Mouse (Mus musculus) embryonic facial prominence, embryonic 11.5 days (tissue): ENCODE measurements around the gene Zc3h10. TPM values are rescaled to one million over a fixed set of nuclear protein-coding genes. Genes with fewer than 3 reads are reported as not detected.
"Not testable (repeated sequence)": the region's sequence is repeated elsewhere in the genome, so short reads cannot be mapped to it uniquely, and the experiment has no call there.

Experiments used
- ATAC-seq: fragments of 200-750 bp; cut with Nextera tagmentation; replicated peaks from 2 replicates; pipeline ENCODE4 v1.8.0; 2017; ENCODE audit warnings: low read depth; ENCODE audit not compliant: insufficient number of reproducible peaks, low FRiP score, low TSS enrichment
- DNase-seq: peaks from one replicate; pipeline ENCODE4 v3.0.0-alpha.2; 2015; ENCODE audit warnings: low spot score
- H3K27ac ChIP-seq: fragments of 300-500 bp; sonication (generic); replicated peaks from 2 replicates; pipeline ENCODE4 v1.5.1; 2014; ENCODE audit warnings: mild to moderate bottlenecking, low read depth, low read length, control low read depth
- H3K27me3 ChIP-seq: fragments of 300-500 bp; sonication (generic); 2 replicates; pipeline ENCODE4 v1.6.1; 2014; ENCODE audit warnings: mild to moderate bottlenecking, low read length, moderate library complexity, mixed read lengths; ENCODE audit not compliant: control insufficient read depth, insufficient read depth
- H3K36me3 ChIP-seq: fragments of 300-500 bp; sonication (generic); replicated peaks from 2 replicates; pipeline ENCODE4 v1.6.1; 2014; ENCODE audit warnings: low read depth, mild to moderate bottlenecking, low read length, moderate library complexity, mixed read lengths; ENCODE audit not compliant: control insufficient read depth, insufficient read depth
- H3K4me1 ChIP-seq: fragments of 300-500 bp; sonication (generic); 2 replicates; pipeline ENCODE4 v1.6.1; 2014; ENCODE audit warnings: low read length, mixed read lengths; ENCODE audit not compliant: control insufficient read depth, insufficient read depth
- H3K4me2 ChIP-seq: fragments of 300-500 bp; sonication (generic); 2 replicates; pipeline ENCODE4 v1.6.1; 2014; ENCODE audit warnings: low read depth, mild to moderate bottlenecking, control low read depth, low read length, moderate library complexity
- H3K4me3 ChIP-seq: fragments of 300-500 bp; sonication (generic); 2 replicates; pipeline ENCODE4 v1.5.1; 2014; ENCODE audit warnings: low read depth, low read length, control low read depth
- H3K9ac ChIP-seq: fragments of 300-500 bp; sonication (generic); replicated peaks from 2 replicates; pipeline ENCODE4 v1.6.1; 2014; ENCODE audit warnings: mild to moderate bottlenecking, control low read depth, low read length
- H3K9me3 ChIP-seq: fragments of 300-500 bp; sonication (generic); replicated peaks from 2 replicates; pipeline ENCODE4 v1.6.1; 2016; ENCODE audit warnings: mild to moderate bottlenecking, low read length, inconsistent platforms, mixed read lengths; ENCODE audit not compliant: control insufficient read depth
- WGBS: fragments of 180-500 bp; shearing (Covaris S2); extraction: QIAGEN DNeasy Blood & Tissue Kit; methylation state at CpG from one replicate; pipeline ENCODE4 v1.1.7; 2014; 5-methylcytosine and 5-hydroxymethylcytosine counted together
- polyA plus RNA-seq: library from polyadenylated mRNA; unstranded; fragments of >200 nt; fragmentation: Nextera tagmentation; extraction: Ambion mirVana; gene quantifications from 2 replicates; pipeline ENCODE4 v1.2.1, GENCODE M21; 2014

Zc3h10 gene
- polyA plus RNA-seq, 1 experiment from 2014 or later: 15.0 TPM

- H3K9ac ChIP-seq, DNase-seq, H3K27me3 ChIP-seq, H3K4me2 ChIP-seq, H3K4me1 ChIP-seq, ATAC-seq, H3K36me3 ChIP-seq, H3K27ac ChIP-seq, H3K9me3 ChIP-seq, H3K4me3 ChIP-seq: not testable (repeated sequence)
- 63% methylated on average over 6 of the region's 6 CpGs for WGBS
Measured at GRCm38 (mm10) chr10:128549682-128550057, 2.1 kb upstream of the Zc3h10 start.

GRCm38 (mm10) chr10:128548947-128549681 lies 1.5 kb upstream of the Zc3h10 start, which contains the start of gene Rpl41:
TSS of gene Rpl41 (minus strand) at chr10:128549305.
- under 1% methylated on average over 31 of the region's 31 CpGs for WGBS

GRCm38 (mm10) chr10:128548051-128548791 lies 647 bp upstream of the Zc3h10 start:
- H3K4me3 ChIP-seq: peak overlapping the region; percentile 74
- 0% methylated on average over 21 of the region's 30 CpGs for WGBS
- H3K4me2 ChIP-seq: peak overlapping the region; percentile 68
- H3K9me3 ChIP-seq, H3K4me1 ChIP-seq, H3K27me3 ChIP-seq, ATAC-seq: not testable (repeated sequence)
- H3K27ac ChIP-seq: peak overlapping the region; percentile 86
- H3K36me3 ChIP-seq: peaks cover 12% of the 10 kb centered on the region
- peak; percentile 25 for DNase-seq
- H3K9ac ChIP-seq: peak overlapping the region; percentile 92

More at GRCm38 (mm10) chr10:128548947-128549681, 1.5 kb upstream of the Zc3h10 start, which contains the start of gene Rpl41:
- H3K36me3 ChIP-seq: peaks cover 5% of the 10 kb centered on the region
- H3K4me2 ChIP-seq: peak within 1 kb of the TSS; percentile 68
- H3K9ac ChIP-seq: peak within 1 kb of the TSS; percentile 92
- no peaks in the 10 kb centered on the region for H3K27me3 ChIP-seq
- DNase-seq (peak; percentile 98), ATAC-seq (peak; percentile 84)
- H3K27ac ChIP-seq: peak within 1 kb of the TSS; percentile 86
- no peaks in the 10 kb centered on the region for H3K9me3 ChIP-seq
- no peaks in the 10 kb centered on the region for H3K4me1 ChIP-seq
- peak within 1 kb of the TSS; percentile 74 for H3K4me3 ChIP-seq

GRCm38 (mm10) chr10:128546787-128547186 lies 787 bp downstream of the Zc3h10 start:
- peak overlapping the region; percentile 92 for H3K9ac ChIP-seq
- no peaks in the 10 kb centered on the region for H3K4me1 ChIP-seq
- no peak for DNase-seq
- H3K4me2 ChIP-seq: peak overlapping the region; percentile 68
- no peak overlapping the region for H3K27ac ChIP-seq
- peak overlapping the region; percentile 74 for H3K4me3 ChIP-seq
- peaks cover 12% of the 10 kb centered on the region for H3K36me3 ChIP-seq
- no peaks in the 10 kb centered on the region for H3K27me3 ChIP-seq
- 22% methylated on average over 7 of the region's 7 CpGs for WGBS
- H3K9me3 ChIP-seq: no peaks in the 10 kb centered on the region
- ATAC-seq: no peak

- H3K4me3 ChIP-seq: peak overlapping the region; percentile 74; the same call in 1 of the 2 replicates
- no peak overlapping the region for H3K9ac ChIP-seq
- no peaks in the 10 kb centered on the region for H3K9me3 ChIP-seq
- no peak overlapping the region for H3K27ac ChIP-seq
- peak overlapping the region; percentile 68 for H3K4me2 ChIP-seq
- H3K36me3 ChIP-seq: peaks cover 12% of the 10 kb centered on the region
- ATAC-seq: no peak
- WGBS: 14% methylated on average over 4 of the region's 4 CpGs
- DNase-seq: peak; percentile 82
- no peaks in the 10 kb centered on the region for H3K27me3 ChIP-seq
- no peaks in the 10 kb centered on the region for H3K4me1 ChIP-seq
Measured at GRCm38 (mm10) chr10:128546361-128546760, 1.2 kb downstream of the Zc3h10 start.

- no peak overlapping the region for H3K4me2 ChIP-seq
- no peak overlapping the region for H3K9ac ChIP-seq
- H3K27ac ChIP-seq: no peak overlapping the region
- ATAC-seq: no peak
- H3K4me1 ChIP-seq: no peaks in the 10 kb centered on the region
- H3K36me3 ChIP-seq: peaks cover 12% of the 10 kb centered on the region
- 97% methylated on average over 3 of the region's 3 CpGs for WGBS
- no peak overlapping the region for H3K4me3 ChIP-seq
- no peak for DNase-seq
- no peaks in the 10 kb centered on the region for H3K9me3 ChIP-seq
- H3K27me3 ChIP-seq: no peaks in the 10 kb centered on the region
Measured at GRCm38 (mm10) chr10:128545570-128545898, 2.0 kb downstream of the Zc3h10 start.

- no peaks in the 10 kb centered on the region for H3K4me1 ChIP-seq
- H3K4me3 ChIP-seq: no peak overlapping the region
- H3K9me3 ChIP-seq: no peaks in the 10 kb centered on the region
- WGBS: 94% methylated on average over 37 of the region's 37 CpGs
- H3K9ac ChIP-seq: no peak overlapping the region
- no peak overlapping the region for H3K27ac ChIP-seq
- ATAC-seq (no peak), DNase-seq (no peak)
- no peak overlapping the region for H3K4me2 ChIP-seq
- H3K36me3 ChIP-seq: peaks cover 12% of the 10 kb centered on the region
- no peaks in the 10 kb centered on the region for H3K27me3 ChIP-seq
Measured at GRCm38 (mm10) chr10:128544674-128545569, 2.7 kb downstream of the Zc3h10 start.
